Mouse (Mus musculus) heart, postnatal 14 days (tissue): ENCODE results near the gene Nthl1. TPM values are rescaled to one million over a fixed set of nuclear protein-coding genes. Genes with fewer than 3 reads are reported as not detected.

Source experiments
- DNase-seq, 2 experiments: peaks; one replicate each; pipeline ENCODE4 v3.0.0; 2021 to 2022
- intact Hi-C: fragments of 180-260 bp; cut with DNase I; formaldehyde crosslinking; loops from one replicate; pipeline ENCODE4 v1.15.1; 2025
- total RNA-seq, 2 experiments: library from RNA; stranded (reverse); gene quantifications; 2 replicates each; pipeline ENCODE4 v1.2.3; 2021

Gene Nthl1
- total RNA-seq, 2 experiments from 2014 or later: 2.1 to 4.1 TPM

GRCm38 (mm10) chr17:24617561-24618194, 14.8 kb upstream of the Nthl1 start:
- intact Hi-C loops: loop anchor here (5.0 kb wide), 1 partner anchor 35 kb away; the partner anchor contains the start of gene Slc9a3r2
- DNase-seq: no peak

DNA sequence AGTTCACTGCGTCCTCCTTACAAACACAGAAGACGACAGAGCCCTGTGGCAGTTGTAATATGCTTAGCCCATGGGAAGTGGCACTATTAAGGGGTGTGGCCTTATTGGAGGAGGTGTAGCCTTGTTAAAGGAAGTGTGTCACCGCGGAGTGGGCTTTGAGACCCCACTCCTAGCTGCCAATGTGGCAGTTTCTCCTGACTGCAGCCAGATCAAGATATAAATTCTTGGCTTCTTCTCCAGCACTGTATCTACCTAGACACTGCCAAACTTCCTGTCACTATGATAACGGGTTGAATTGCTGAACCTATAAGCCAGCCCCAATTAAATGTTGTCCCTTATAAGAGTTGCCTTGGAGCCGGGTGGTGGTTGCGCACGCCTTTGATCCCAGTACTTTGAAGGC, 7.0 kb upstream of the Nthl1 start:
- intact Hi-C loops: loop anchor here (5.0 kb wide), 1 partner anchor 133 kb away; no protein-coding TSS in a partner anchor
- DNase-seq: no peak

GRCm38 (mm10) chr17:24628646-24629045, 3.8 kb upstream of the Nthl1 start:
- DNase-seq: peak; percentile 75 to 81
- intact Hi-C loops: loop anchor here (1.0 to 5.0 kb wide), 3 partner anchors 26 to 136 kb away; no protein-coding TSS in a partner anchor

DNA sequence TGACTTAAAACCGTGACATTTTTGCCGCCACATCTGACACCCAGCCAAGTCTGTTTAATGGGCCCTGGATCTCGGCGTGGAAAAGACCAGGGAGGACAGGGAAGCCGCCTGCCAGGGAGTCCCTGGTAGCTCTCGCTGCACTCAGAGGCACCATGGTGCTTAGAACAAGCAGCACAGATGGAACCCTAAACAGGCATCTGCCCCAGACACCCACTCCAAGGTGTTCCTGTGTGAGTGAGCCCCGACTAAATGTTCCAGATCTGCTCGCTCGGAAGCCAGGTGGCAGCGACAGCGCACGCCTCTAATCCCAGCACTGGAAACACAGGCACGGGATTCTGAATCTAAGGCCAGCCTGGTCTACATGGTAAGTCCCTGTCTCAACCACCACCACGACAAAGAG, 2.4 kb upstream of the Nthl1 start:
- intact Hi-C loops: no loop called here
- no peak for DNase-seq

- intact Hi-C loops: loop anchor here (2.0 kb wide), 1 partner anchor 18 kb away; the partner anchor contains the start of gene Slc9a3r2
- peak; percentile 79 to 85 for DNase-seq
Observed at GRCm38 (mm10) chr17:24632813-24633449, 451 bp downstream of the Nthl1 start.

- intact Hi-C loops: loop anchor here (2.0 kb wide), 1 partner anchor 17 kb away; the partner anchor contains the start of gene Slc9a3r2
- no peak for DNase-seq
Observed at GRCm38 (mm10) chr17:24633831-24634230, 1.4 kb downstream of the Nthl1 start.

DNA sequence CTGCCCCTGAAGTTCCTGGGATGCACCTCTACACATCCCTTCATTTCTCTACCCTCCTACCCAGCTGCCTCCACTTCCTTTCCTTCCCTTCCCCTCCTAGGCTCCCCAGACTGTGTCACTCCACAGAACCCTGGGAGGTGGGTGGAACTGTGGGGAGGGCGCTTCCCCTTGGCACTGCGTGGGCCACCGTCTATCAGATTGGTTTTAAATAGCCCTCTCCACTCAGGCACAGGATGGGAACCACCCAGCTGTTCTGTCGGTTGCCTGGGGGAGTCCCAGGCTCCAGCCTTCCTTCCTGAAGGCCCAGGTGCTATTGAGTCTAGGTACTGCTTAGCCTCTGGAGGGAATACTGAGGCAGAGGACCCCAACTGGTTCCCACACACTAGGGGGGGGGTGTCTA, 2.5 kb downstream of the Nthl1 start:
- DNase-seq: no peak

GRCm38 (mm10) chr17:24635694-24636093, 3.2 kb downstream of the Nthl1 start:
- intact Hi-C loops: no loop called here
- no peak for DNase-seq

More for the DNA sequence above, 2.5 kb downstream of the Nthl1 start:
- intact Hi-C loops: no loop called here

DNA sequence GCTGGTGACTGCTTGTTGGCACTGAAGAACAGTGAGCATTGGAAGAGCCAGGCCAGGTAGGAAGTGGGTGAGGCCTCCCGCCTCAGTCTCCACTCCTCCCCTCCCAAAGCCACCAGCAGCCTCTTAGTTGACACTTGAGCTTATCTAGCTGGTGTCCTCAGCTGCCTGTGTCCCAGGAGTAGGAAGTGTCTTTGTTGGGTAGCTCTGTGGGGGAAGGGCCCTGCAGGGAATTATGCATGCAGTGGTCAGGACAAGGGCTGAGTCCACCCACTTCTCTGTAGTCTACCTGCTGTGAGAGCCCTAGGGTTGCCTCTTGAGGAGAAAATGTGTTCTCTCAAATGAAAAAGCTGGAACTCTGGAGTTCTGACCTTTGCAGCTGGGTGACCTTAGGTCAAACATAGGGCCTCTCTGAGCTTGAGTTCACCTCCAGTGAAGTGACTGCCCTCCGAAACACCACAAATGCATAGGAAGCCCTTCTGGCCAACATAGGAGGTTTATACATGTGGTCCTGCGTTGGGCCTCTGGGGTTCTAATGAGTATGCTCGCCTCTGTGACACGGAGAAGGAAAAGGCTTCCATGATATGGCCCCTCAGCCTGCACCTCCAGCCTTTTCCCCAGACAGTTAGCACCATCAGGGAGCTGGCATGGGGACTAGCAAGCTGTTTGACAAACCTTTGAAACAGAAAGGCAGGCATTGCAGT, 4.5 kb downstream of the Nthl1 start:
- intact Hi-C loops: no loop called here
- no peak for DNase-seq

- DNase-seq: no peak
- intact Hi-C loops: no loop called here
Observed at GRCm38 (mm10) chr17:24638214-24638613, 5.7 kb downstream of the Nthl1 start.

DNA sequence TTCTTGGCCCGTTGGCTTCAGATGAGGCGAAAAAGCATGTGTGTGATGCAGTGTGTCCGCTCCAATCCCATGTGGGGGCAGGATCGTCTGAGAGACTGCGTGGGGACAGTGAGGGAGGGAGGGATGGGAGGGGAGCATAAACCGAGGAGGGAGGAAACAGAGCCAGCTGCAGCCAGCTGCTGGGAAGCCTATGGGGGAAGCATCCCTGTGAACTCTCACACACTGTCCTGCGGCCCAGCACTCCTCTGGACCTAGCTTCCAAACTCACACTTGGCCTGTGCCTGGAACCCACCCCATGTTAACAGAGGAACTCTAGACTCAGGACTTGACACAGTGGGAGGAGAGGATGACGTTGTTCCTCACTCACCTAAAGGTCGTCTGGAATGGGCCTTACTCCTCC, 6.4 kb downstream of the Nthl1 start:
- intact Hi-C loops: no loop called here
- DNase-seq: peak; percentile 78 to 82

DNA sequence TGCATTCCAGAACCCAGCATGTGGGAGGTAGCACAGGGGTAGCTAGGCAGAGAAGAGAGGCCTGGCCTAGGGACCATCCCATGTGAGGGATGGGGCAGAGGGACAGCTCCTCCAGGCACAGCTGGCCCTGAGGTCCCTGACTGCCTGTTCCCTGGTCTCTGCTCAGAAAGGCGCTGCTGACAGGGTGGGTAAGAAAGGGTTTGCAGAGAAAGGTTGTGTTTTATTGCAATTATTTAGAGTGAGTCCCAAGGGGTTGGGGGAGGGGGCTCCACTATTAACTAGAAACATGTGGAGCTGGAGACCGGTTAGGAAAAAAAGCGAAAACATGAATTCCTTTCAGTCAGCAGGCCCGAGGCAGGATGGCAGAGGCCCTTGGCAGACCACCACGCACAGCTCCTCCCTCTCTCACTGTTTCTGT, 7.1 kb downstream of the Nthl1 start:
- DNase-seq: no peak
- intact Hi-C loops: no loop called here

DNA sequence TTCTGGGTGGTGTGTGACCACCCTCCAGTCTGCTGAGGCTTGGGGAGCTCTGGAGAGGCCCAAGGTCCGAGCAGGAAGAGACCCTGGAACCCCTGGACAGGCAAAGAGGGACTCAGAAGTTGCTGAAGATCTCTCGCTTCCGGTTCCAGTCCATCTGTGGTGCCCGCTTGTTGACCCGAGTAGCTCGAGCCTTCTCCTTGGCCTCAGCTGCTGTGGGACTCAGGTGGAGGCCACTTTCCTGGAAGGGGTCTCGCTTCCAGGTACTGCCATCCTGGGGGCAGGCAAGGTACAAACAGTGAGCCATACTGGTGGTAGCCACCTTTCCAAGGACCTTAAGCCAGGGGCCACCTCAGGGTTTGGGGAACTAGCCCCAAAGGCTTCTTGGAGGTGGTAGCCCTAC, 7.6 kb downstream of the Nthl1 start:
- no peak for DNase-seq
- intact Hi-C loops: no loop called here

- DNase-seq: no peak
- intact Hi-C loops: no loop called here
Observed at GRCm38 (mm10) chr17:24640581-24640980, 8.1 kb downstream of the Nthl1 start.

DNA sequence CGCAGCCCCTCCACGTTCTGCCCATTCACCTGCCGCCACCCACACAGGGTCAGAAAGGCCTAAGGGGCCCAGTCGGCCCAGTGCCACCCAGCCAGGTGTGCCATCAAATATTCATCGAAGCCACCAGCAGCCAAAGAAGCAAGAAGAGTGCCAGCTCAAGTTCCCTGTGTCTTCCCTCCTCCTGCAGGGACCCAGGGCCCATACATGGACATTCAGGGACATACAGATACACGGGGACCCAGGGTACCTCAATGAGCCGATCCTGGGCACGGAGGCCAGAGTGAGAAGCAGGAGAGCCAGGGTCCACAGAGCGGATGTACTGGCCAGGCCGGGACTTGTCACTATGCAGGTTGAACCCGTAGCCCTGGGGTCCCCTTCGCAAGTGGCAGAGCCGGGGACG, 9.5 kb downstream of the Nthl1 start:
- intact Hi-C loops: no loop called here
- no peak for DNase-seq

DNA sequence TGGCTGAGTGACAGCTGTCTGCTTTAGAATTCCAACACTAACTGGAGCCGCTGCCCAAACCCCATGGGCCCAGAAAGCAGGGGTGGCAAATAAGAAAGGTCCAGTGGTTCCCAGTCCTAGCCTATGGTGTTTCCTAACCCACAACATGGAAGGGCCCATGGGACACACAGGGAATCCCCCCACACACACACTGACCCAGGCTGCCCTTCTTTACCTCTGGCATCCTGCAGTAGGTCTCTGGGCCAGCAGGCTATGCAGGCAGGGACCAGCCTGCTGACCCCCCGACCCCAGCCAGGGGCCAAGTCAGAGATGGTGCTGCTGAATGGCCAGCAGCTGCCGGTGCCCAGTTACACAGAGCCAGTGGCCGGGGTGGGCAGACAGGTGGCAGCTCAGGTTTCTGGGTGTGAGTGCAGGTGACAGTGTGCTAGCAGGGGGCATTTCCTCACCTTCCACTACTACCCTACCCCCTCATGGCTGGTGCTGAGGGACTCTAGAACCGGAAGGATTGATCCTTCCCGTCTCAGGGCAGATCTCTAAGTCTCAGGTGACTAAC, 10.4 kb downstream of the Nthl1 start:
- intact Hi-C loops: no loop called here
- DNase-seq: no peak

DNA sequence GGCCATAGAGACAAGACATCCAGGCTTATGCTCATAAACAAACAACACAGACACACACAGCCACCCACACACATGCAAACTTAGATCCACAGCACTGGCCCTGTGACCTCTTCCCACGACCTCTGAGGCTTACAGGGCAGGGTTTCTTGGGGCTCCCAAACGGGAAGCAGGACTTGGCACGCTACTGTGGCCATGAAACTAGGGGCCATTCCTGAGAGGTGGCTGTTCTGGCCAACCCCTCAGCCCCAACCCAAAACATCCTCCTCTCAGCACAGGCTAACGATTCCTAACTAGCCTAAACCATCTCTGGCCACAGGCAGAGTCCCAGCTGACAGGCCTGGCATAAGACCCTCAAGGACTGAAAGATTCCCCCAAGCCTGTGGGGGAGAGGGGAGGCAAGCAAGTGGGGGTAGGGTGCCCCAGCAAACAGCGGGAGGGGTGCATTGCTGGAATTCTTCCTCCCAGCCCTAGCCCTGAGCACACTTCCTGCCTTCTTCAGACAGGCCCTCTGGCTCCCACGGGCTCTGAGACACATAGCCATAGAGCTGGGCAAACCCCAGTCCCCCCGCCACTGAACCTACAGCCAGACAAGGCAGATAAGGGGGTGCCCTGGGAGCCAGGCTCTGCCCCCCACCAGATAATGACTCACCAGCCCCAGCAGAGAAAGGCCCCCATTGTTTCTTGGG, 11.7 kb downstream of the Nthl1 start:
- intact Hi-C loops: no loop called here
- DNase-seq: peak; percentile 47 to 48

GRCm38 (mm10) chr17:24644875-24645721, 12.6 kb downstream of the Nthl1 start:
- intact Hi-C loops: no loop called here
- peak; percentile 60 to 74 for DNase-seq

GRCm38 (mm10) chr17:24645916-24646315, 13.4 kb downstream of the Nthl1 start:
- intact Hi-C loops: no loop called here
- DNase-seq: peak in 1 of 2 experiments; percentile 53

GRCm38 (mm10) chr17:24646381-24646780, 13.9 kb downstream of the Nthl1 start:
- no peak for DNase-seq
- intact Hi-C loops: no loop called here
